Mouse (Mus musculus) cerebellum, postnatal 10 days (tissue): ENCODE results near the gene Fosl1.

Source experiments
- DNase-seq, 2 experiments: peaks; one replicate each; pipeline ENCODE4 v3.0.0; 2021; ENCODE audit warnings: mixed read lengths in 2 of 2

Gene Fosl1

GRCm38 (mm10) chr19:5456922-5457745 lies 9.8 kb downstream of the Fosl1 start:
- DNase-seq = peak; percentile 99

- no peak for DNase-seq
Measured at GRCm38 (mm10) chr19:5457746-5458442, 10.5 kb downstream of the Fosl1 start, which contains the start of gene Ccdc85b. Gene Ccdc85b (minus strand): TSS chr19:5457894.

DNA sequence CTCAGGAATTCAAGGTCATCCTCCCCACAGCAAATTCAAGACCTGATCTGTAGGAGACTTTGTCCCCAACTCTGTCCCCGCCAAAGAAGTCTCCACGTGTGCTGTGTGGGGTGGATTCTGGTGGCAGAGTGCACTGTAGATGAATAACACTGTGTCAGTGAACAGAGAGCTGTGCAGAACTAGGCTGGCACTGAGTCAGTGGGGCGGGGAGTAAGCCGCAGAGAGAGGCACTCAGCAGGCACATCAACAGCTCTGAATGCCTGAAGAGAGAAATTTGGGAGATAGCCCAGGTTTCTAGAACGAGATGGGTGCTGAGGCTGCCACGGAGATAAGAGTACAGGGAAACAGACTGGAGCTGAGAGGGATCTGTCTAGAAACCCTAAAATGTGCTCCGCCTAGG lies 11.7 kb downstream of the Fosl1 start:
- peak in 1 of 2 experiments; percentile 42 for DNase-seq

GRCm38 (mm10) chr19:5459896-5460295 lies 12.5 kb downstream of the Fosl1 start:
- DNase-seq = no peak

DNA sequence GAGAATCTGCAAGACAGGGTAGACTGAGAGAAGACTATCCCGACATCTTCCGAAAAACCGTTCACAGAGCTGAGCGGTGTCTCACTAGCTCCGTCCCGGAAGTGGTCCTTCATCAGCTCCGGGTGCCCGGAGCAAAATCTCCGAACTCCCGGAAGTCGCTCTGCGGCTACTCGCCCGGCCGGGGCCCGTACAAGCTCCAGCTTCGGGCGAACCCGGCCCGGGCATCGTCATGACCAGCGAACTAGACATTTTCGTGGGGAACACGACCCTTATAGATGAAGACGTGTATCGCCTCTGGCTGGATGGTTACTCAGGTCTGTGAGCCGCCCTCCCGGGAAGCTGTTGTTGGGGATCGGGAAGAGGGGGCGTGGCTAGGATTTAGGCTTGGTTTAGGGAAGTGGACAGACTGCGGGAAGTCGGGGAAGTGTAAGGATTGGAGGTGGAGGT lies 13.1 kb downstream of the Fosl1 start, which contains the start of gene Fibp:
Gene Fibp (plus strand): TSS at position 151 of the 447 bp plus-strand sequence.
- DNase-seq = peak; percentile 92 to 93

- no peak for DNase-seq
Measured at GRCm38 (mm10) chr19:5461411-5461810, 14.1 kb downstream of the Fosl1 start.

DNA sequence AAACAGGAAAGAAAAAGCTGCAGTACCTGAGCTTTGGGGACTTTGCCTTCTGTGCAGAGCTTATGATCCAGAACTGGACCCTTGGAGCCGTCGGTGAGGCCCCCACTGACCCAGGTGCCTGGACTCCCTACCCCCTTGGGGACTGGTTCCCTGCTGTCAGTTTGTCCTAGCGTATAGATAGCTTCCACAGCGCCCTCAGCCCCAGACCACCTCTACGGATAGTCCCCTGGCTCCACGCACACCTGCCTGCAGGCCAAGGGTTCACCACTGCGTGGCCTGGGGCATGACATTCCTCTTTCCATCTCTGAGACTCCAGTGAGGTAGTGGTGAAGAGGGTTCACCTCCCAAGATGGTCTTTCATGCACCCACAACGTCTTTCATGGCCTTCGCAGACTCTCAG lies 15.9 kb downstream of the Fosl1 start:
- no peak for DNase-seq

GRCm38 (mm10) chr19:5463791-5464562 lies 16.6 kb downstream of the Fosl1 start:
- peak; percentile 87 to 89 for DNase-seq

DNA sequence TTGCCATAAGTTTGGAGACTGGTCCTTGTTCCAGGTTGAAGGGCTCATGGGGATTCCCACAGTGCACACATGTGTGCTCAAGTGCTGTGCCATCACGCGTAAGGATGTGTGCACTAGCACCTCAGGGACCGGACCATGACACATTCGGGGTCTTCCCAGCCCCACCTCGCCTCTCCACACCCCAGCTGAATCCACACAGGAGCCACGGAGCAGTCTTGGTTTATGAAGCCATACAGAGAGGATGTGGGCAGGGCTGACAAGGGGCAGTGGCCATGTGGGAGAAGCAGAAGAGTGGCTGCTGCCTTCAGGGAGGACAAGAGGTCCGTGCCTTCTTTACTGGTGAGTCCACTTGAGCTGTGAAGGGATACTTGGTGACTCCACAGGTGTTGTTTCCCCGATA lies 17.7 kb downstream of the Fosl1 start:
- DNase-seq = no peak

GRCm38 (mm10) chr19:5466916-5467500 lies 19.7 kb downstream of the Fosl1 start:
- no peak for DNase-seq

- no peak for DNase-seq
Measured at GRCm38 (mm10) chr19:5468374-5468773, 21.0 kb downstream of the Fosl1 start, which contains the start of gene Ctsw. Gene Ctsw (minus strand): TSS chr19:5468507.

DNA sequence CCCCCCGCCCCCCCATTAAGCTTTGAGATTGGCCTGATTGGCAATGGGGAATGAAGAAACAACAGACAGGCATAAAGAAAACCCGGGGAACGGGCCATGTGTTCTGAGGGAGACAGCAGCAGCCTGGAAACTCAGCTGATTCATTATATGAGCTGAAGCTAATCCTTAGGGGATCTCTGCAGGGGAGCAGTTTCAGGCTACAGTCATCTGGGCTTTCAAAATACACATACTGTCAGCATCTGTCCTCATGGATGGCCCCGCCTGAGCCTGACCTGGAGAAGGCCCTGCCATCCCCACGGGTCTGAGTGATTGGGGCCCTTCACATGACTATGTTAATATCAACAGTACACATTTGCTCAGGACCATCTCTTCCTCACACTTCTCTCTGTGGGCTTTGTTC lies 24.5 kb downstream of the Fosl1 start:
- DNase-seq = no peak

GRCm38 (mm10) chr19:5472857-5473256 lies 25.5 kb downstream of the Fosl1 start:
- no peak for DNase-seq

DNA sequence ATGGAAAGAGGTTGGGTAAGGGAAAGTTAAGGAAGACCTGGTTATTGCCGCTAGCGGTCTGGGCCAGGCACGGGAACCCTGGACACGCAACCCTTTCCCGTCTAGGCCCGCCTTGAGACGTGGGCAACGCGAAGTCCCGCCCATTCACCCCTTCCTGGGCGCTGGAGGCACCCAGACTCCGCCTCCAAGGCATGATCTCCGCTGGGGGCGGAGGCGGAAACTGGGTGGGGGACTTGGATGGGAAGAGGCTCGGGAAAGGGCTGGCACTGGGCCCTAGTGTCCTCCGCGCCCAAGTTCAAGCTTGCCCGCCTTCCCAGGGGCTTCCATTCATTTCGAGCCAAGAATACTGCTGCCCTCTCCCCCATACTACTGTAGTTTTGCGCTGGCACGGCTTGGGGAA lies 26.4 kb downstream of the Fosl1 start, which contains the start of gene Efemp2:
Gene Efemp2 (plus strand): TSS at position 235 of the 400 bp plus-strand sequence.
- peak; percentile 70 to 81 for DNase-seq

DNA sequence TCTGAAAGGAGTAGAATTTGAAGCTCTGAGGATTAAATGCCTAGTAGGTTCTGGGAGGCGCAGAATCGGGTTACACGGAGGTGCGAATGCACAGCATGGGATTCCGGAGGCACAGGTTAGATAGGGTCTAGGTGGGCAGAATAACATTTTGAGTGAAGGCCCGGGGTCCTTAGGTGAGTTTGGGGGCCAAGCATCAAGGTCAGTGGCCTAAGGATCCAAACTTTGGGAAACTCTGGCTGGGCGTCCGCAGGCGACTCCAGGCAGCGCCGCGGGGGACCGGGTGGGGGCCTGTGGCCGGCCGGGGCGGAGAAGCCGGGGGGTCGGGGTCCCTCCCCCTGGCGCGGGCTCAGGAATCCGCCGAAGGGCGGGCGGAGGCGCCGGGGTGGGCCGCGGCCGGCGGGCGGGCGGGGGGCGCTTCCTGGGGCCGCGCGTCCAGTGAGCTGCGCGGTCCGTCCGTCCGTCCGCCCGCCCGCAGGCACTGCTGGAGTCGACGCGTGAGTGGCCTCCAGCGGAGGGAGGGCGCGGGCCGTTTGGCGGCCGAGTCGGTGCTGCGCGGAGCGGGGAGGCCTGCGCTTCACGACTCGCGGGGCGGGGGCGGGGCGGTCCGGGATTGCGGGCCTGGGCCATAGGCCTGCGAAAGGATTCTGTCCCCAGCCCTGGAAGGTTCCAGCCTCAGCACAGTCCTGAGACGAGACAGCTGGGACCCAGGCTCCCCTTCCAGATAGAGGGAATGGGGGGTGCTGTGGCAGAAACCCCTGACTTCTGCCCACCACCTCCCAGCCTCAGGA lies 27.1 kb downstream of the Fosl1 start:
- DNase-seq = peak; percentile 71 to 72

GRCm38 (mm10) chr19:5475069-5475714 lies 27.8 kb downstream of the Fosl1 start:
- peak; percentile 54 to 57 for DNase-seq

DNA sequence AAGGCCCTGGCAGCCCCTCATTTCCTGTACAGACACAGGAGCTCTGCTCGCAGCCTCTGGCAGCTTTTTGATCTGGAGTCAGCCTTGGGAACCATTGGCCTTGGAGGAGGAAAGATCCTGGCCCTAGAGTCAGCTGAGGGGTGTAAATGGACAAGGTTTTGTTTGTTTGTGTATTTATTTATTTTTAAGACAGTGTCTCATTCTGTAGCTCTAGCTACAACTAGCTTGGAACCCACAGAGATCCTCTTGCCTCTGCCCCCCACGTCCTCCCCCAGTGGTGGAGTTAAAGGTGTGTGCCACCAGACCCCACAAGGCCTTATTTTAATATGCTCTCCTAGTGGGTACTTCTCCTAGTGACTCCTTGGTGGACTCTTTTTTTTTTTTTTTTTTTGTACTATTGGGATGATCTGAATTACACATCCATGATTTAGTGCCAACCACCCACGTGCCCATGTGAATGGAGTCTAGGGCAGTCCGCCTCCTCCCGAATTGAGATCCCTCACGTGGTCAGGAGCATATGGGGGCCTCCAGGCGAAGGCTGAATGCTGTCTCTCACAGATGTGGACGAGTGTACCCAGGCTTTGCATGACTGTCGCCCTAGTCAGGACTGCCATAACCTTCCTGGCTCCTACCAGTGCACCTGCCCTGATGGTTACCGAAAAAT lies 29.8 kb downstream of the Fosl1 start:
- DNase-seq = no peak

- DNase-seq = no peak
Measured at GRCm38 (mm10) chr19:5477668-5478300, 30.4 kb downstream of the Fosl1 start.

GRCm38 (mm10) chr19:5480016-5480415 lies 32.7 kb downstream of the Fosl1 start:
- DNase-seq = peak in 1 of 2 experiments; percentile 28

DNA sequence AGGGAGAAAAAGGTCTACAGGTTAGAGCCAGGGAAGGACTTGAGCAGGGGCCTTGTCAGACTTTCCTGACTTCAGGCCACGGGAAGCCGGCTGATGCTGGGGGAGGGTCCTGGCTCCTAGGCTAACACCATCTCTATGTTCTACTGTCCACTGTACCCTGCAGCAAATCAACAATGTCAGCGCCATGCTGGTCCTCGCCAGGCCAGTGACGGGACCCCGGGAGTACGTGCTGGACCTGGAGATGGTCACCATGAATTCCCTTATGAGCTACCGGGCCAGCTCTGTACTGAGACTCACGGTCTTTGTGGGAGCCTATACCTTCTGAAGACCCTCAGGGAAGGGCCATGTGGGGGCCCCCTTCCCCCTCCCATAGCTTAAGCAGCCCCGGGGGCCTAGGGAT lies 34.1 kb downstream of the Fosl1 start:
- no peak for DNase-seq
